Mouse (Mus musculus): ENCODE results near the gene Nip7.

- TF ChIP-seq GATA1 (IDR thresholded peaks at IDR 0.05; ENCODE audit: borderline replicate concordance, low read length) (no peak), CTCF (IDR thresholded peaks at IDR 0.05; ENCODE audit: low read depth, low read length) (no peak), GATA2 (IDR thresholded peaks at IDR 0.05; ENCODE audit: borderline replicate concordance, low read depth, low read length) (no peak)
Observed at GRCm38 (mm10) chr8:107029310-107029709, 27.4 kb upstream of the Nip7 start.
